Mouse (Mus musculus): ENCODE data around the gene Ccar1.

GRCm38 (mm10) chr10:62739961-62740737, 51.9 kb downstream of the Ccar1 start:
- TF ChIP-seq CTCF (IDR thresholded peaks at IDR 0.05; ENCODE audit: extremely low read depth, insufficient read depth, low read length) (no peak), POLR2A (IDR thresholded peaks at IDR 0.05; ENCODE audit: extremely low read depth, insufficient read depth, low read length) (no peak)

Data from cortical plate, adult 2 months (tissue).